ENCODE assay signal across 8 mouse cellular contexts in genomic region chr11:119258216-119258571, GRCm38 (mm10). TPM values are rescaled to one million over a fixed set of nuclear protein-coding genes. Genes with fewer than 3 reads are reported as not detected.
DNase-seq lines count a peak whose midpoint lies in the region; ATAC-seq and TF ChIP-seq lines count a peak whose summit lies in the region.

No protein-coding gene starts in this region.

- H3K9ac ChIP-seq in neural tube, embryonic 11.5 days (ENCODE audit: low read length): no peak overlapping the region
- H3K9ac ChIP-seq in limb, embryonic 14.5 days (ENCODE audit: low read depth, low read length, severe bottlenecking): no peak overlapping the region
- H3K9ac ChIP-seq in stomach, embryonic 15.5 days: no peak overlapping the region

- WGBS in neural tube, embryonic 11.5 days: 62% methylated on average over 9 of the region's 9 CpGs
- WGBS in limb, embryonic 14.5 days: 56% methylated on average over 9 of the region's 9 CpGs
- 57% methylated on average over 9 of the region's 9 CpGs for WGBS in stomach, embryonic 15.5 days

- no peaks in the 10 kb centered on the region for H3K27me3 ChIP-seq in neural tube, embryonic 11.5 days (ENCODE audit: control insufficient read depth, insufficient read depth, low read length)
- H3K27me3 ChIP-seq in limb, embryonic 14.5 days (ENCODE audit: control insufficient read depth, insufficient read depth, low read length): no peaks in the 10 kb centered on the region
- no peaks in the 10 kb centered on the region for H3K27me3 ChIP-seq in stomach, embryonic 15.5 days (replicated peaks)

- no peak for ATAC-seq in neural tube, embryonic 11.5 days (ENCODE audit: insufficient read depth, low FRiP score, low TSS enrichment)
- 0 out of 2 replicates have a peak, but pooled peaks have one; percentile 3 for ATAC-seq in limb, embryonic 14.5 days (ENCODE audit: low FRiP score, low read depth)
- ATAC-seq in stomach, embryonic 15.5 days (ENCODE audit: insufficient read depth, low FRiP score, low read depth): no peak

- no peaks in the 10 kb centered on the region for H3K4me1 ChIP-seq in neural tube, embryonic 11.5 days (ENCODE audit: control insufficient read depth, insufficient read depth, low read length)
- no peaks in the 10 kb centered on the region; the same call in 1 of the 2 replicates for H3K4me1 ChIP-seq in limb, embryonic 14.5 days (ENCODE audit: control insufficient read depth, insufficient read depth, low read length)
- peaks cover 14% of the 10 kb centered on the region; the same call in 1 of the 2 replicates for H3K4me1 ChIP-seq in stomach, embryonic 15.5 days

- H3K9me3 ChIP-seq in neural tube, embryonic 11.5 days (ENCODE audit: control insufficient read depth, low read length): no peaks in the 10 kb centered on the region
- no peaks in the 10 kb centered on the region for H3K9me3 ChIP-seq in limb, embryonic 14.5 days (ENCODE audit: control insufficient read depth, low read length)
- H3K9me3 ChIP-seq in stomach, embryonic 15.5 days: no peaks in the 10 kb centered on the region

- intact Hi-C loops in gastrocnemius, adult 2 months (cut with DNase I): no loop called here

- peak overlapping the region; percentile 71 for H3K4me3 ChIP-seq in gastrocnemius, adult 2 months
- no peak overlapping the region for H3K4me3 ChIP-seq in neural tube, embryonic 11.5 days (ENCODE audit: low read depth, low read length)
- peak overlapping the region; percentile 15 for H3K4me3 ChIP-seq in limb, embryonic 14.5 days (replicated peaks; ENCODE audit: low read length)
- peak overlapping the region; percentile 18; the same call in 1 of the 2 replicates for H3K4me3 ChIP-seq in stomach, embryonic 15.5 days (replicated peaks)

- TF ChIP-seq CTCF in gastrocnemius, adult 2 months (IDR thresholded peaks at IDR 0.05): no peak

- peak overlapping the region; percentile 31 for H3K4me2 ChIP-seq in neural tube, embryonic 11.5 days (ENCODE audit: low read depth)
- H3K4me2 ChIP-seq in limb, embryonic 14.5 days (replicated peaks; ENCODE audit: low read depth, low read length, severe bottlenecking): peak overlapping the region; percentile 44
- peak overlapping the region; percentile 48 for H3K4me2 ChIP-seq in stomach, embryonic 15.5 days

- peak overlapping the region; percentile 87 for H3K27ac ChIP-seq in gastrocnemius, adult 2 months
- no peak overlapping the region for H3K27ac ChIP-seq in neural tube, embryonic 11.5 days (ENCODE audit: low read depth, low read length)
- 0 out of 2 replicates have a peak overlapping the region, but pooled peaks have one; percentile 33 for H3K27ac ChIP-seq in limb, embryonic 14.5 days (replicated peaks; ENCODE audit: low read depth, low read length)
- peak overlapping the region; percentile 40; the same call in 1 of the 2 replicates for H3K27ac ChIP-seq in stomach, embryonic 15.5 days

- DNase-seq in gastrocnemius, adult 2 months: no peak
- DNase-seq in gastrocnemius, adult 18-20 months (ENCODE audit: low spot score): no peak
- no peak for DNase-seq in neural tube, embryonic 11.5 days (ENCODE audit: low spot score)
- no peak for DNase-seq in neural tube, embryonic 10.5 days (ENCODE audit: extremely low spot score, low spot score)
- no peak for DNase-seq in limb, embryonic 14.5 days (ENCODE audit: low spot score)
- no peak for DNase-seq in frontal cortex, postnatal 10 days (ENCODE audit: low spot score in 2 of 2)
- DNase-seq in cerebellum, postnatal 10 days: no peak

- H3K36me3 ChIP-seq in neural tube, embryonic 11.5 days (ENCODE audit: control insufficient read depth, insufficient read depth, low read length): no peaks in the 10 kb centered on the region
- H3K36me3 ChIP-seq in limb, embryonic 14.5 days (ENCODE audit: control insufficient read depth, insufficient read depth, low read length): no peaks in the 10 kb centered on the region
- H3K36me3 ChIP-seq in stomach, embryonic 15.5 days: no peaks in the 10 kb centered on the region

- TF ChIP-seq POLR2A in limb, embryonic 14.5 days (IDR thresholded peaks at IDR 0.05; ENCODE audit: borderline replicate concordance, extremely low read depth, insufficient read depth, insufficient read length): no peak

RNA-seq across cellular contexts. Expression of gene Gaa, which starts 9.5 kb away (rescaled TPM):
- total RNA-seq in gastrocnemius, adult 2 months (2021): 100 to 1,000 TPM; 148 to 177 TPM
- 100 to 1,000 TPM; 174 to 191 TPM for total RNA-seq in gastrocnemius, adult 18-20 months (2021)
- 21.4 and 24.1 TPM in 2 replicates for polyA plus RNA-seq in neural tube, embryonic 11.5 days (2014; fragmentation: Nextera tagmentation; extraction: Ambion mirVana)
- polyA plus RNA-seq in limb, embryonic 14.5 days (2012; rRNA removed): 136 and 196 TPM in 2 replicates
- 74.5 and 76.0 TPM in 2 replicates for polyA plus RNA-seq in limb, embryonic 14.5 days (2014; fragmentation: Nextera tagmentation; extraction: Ambion mirVana)
- polyA plus RNA-seq in stomach, embryonic 15.5 days (2015; fragmentation: Nextera tagmentation; extraction: Ambion mirVana): 62.6 and 64.3 TPM in 2 replicates

RNA-seq across cellular contexts. Expression of gene Ccdc40, which starts 29.8 kb away (rescaled TPM):
- total RNA-seq in gastrocnemius, adult 2 months (2021): not detected
- under 1 TPM in 1 of 2 experiments, not detected in 1; 0.26 TPM for total RNA-seq in gastrocnemius, adult 18-20 months (2021)
- 14.8 and 15.3 TPM in 2 replicates for polyA plus RNA-seq in neural tube, embryonic 11.5 days (2014; fragmentation: Nextera tagmentation; extraction: Ambion mirVana)
- polyA plus RNA-seq in limb, embryonic 14.5 days (2012; rRNA removed): 2.5 and 3.1 TPM in 2 replicates
- 2.1 and 2.7 TPM in 2 replicates for polyA plus RNA-seq in limb, embryonic 14.5 days (2014; fragmentation: Nextera tagmentation; extraction: Ambion mirVana)
- 2.1 and 2.6 TPM in 2 replicates for polyA plus RNA-seq in stomach, embryonic 15.5 days (2015; fragmentation: Nextera tagmentation; extraction: Ambion mirVana)

RNA-seq across cellular contexts. Expression of gene Tbc1d16, which starts 29.9 kb away (rescaled TPM):
- 10 to 100 TPM; 30.7 to 36.6 TPM for total RNA-seq in gastrocnemius, adult 2 months (2021)
- total RNA-seq in gastrocnemius, adult 18-20 months (2021): 10 to 100 TPM; 29.7 to 29.9 TPM
- polyA plus RNA-seq in neural tube, embryonic 11.5 days (2014; fragmentation: Nextera tagmentation; extraction: Ambion mirVana): 15.2 and 16.8 TPM in 2 replicates
- polyA plus RNA-seq in limb, embryonic 14.5 days (2012; rRNA removed): 29.2 and 34.4 TPM in 2 replicates
- 16.3 and 16.7 TPM in 2 replicates for polyA plus RNA-seq in limb, embryonic 14.5 days (2014; fragmentation: Nextera tagmentation; extraction: Ambion mirVana)
- 18.7 and 19.3 TPM in 2 replicates for polyA plus RNA-seq in stomach, embryonic 15.5 days (2015; fragmentation: Nextera tagmentation; extraction: Ambion mirVana)

RNA-seq across cellular contexts. Expression of gene Eif4a3, which starts 41.7 kb away (rescaled TPM):
- 10 to 100 TPM; 42.1 to 51.6 TPM for total RNA-seq in gastrocnemius, adult 2 months (2021)
- 10 to 100 TPM; 32.2 to 43.5 TPM for total RNA-seq in gastrocnemius, adult 18-20 months (2021)
- polyA plus RNA-seq in neural tube, embryonic 11.5 days (2014; fragmentation: Nextera tagmentation; extraction: Ambion mirVana): 402 and 421 TPM in 2 replicates
- 206 and 228 TPM in 2 replicates for polyA plus RNA-seq in limb, embryonic 14.5 days (2012; rRNA removed)
- polyA plus RNA-seq in limb, embryonic 14.5 days (2014; fragmentation: Nextera tagmentation; extraction: Ambion mirVana): 339 and 342 TPM in 2 replicates
- 299 and 315 TPM in 2 replicates for polyA plus RNA-seq in stomach, embryonic 15.5 days (2015; fragmentation: Nextera tagmentation; extraction: Ambion mirVana)

RNA-seq across cellular contexts. Expression of gene Card14, which starts 49.4 kb away (rescaled TPM):
- under 1 TPM; 0.33 to 0.54 TPM for total RNA-seq in gastrocnemius, adult 2 months (2021)
- total RNA-seq in gastrocnemius, adult 18-20 months (2021): under 1 TPM; 0.21 to 0.34 TPM
- not detected in 2 replicates for polyA plus RNA-seq in neural tube, embryonic 11.5 days (2014; fragmentation: Nextera tagmentation; extraction: Ambion mirVana)
- polyA plus RNA-seq in limb, embryonic 14.5 days (2012; rRNA removed): 1.7 and 2.0 TPM in 2 replicates
- polyA plus RNA-seq in limb, embryonic 14.5 days (2014; fragmentation: Nextera tagmentation; extraction: Ambion mirVana): 1.7 and 1.9 TPM in 2 replicates
- polyA plus RNA-seq in stomach, embryonic 15.5 days (2015; fragmentation: Nextera tagmentation; extraction: Ambion mirVana): 1.8 and 2.0 TPM in 2 replicates
